Mouse (Mus musculus): ENCODE results near the gene Map3k1. TPM values are rescaled to one million over a fixed set of nuclear protein-coding genes. Genes with fewer than 3 reads are reported as not detected.
A peak's percentile ranks its signal among the peaks of the same experiment; 100 is the strongest.

Map3k1 gene
- polyA plus RNA-seq, 1 experiment from 2014 or later: 15.5 TPM

- 87% methylated on average over 15 of the region's 15 CpGs for WGBS
- no peak for ATAC-seq (ENCODE audit: insufficient number of reproducible peaks, low FRiP score, low TSS enrichment, low read depth)
- H3K9ac ChIP-seq (ENCODE audit: low read length): no peak overlapping the region
- no peak for DNase-seq (ENCODE audit: low spot score)
- no peaks in the 10 kb centered on the region for H3K36me3 ChIP-seq (ENCODE audit: control insufficient read depth, insufficient read depth, low read length)
- no peaks in the 10 kb centered on the region for H3K27me3 ChIP-seq (ENCODE audit: control insufficient read depth, insufficient read depth, low read length)
- H3K4me3 ChIP-seq (ENCODE audit: low read depth, low read length): no peak overlapping the region
- H3K27ac ChIP-seq (replicated peaks; ENCODE audit: low read depth, low read length): no peak overlapping the region
- no peaks in the 10 kb centered on the region for H3K9me3 ChIP-seq (ENCODE audit: control insufficient read depth, low read length)
- no peaks in the 10 kb centered on the region for H3K4me1 ChIP-seq (ENCODE audit: control insufficient read depth, insufficient read depth, low read length)
- no peak overlapping the region for H3K4me2 ChIP-seq (ENCODE audit: low read depth, severe bottlenecking)
Measured at GRCm38 (mm10) chr13:111818216-111818903, 9.6 kb upstream of the Map3k1 start.

- 92% methylated on average over 7 of the region's 7 CpGs for WGBS
- Histone ChIP-seq H3K4me1 (ENCODE audit: control insufficient read depth, insufficient read depth, low read length) (no peaks in the 10 kb centered on the region), H3K9ac (ENCODE audit: low read length) (no peak overlapping the region), H3K27me3 (ENCODE audit: control insufficient read depth, insufficient read depth, low read length) (no peaks in the 10 kb centered on the region), H3K27ac (replicated peaks; ENCODE audit: low read depth, low read length) (no peak overlapping the region), H3K4me2 (ENCODE audit: low read depth, severe bottlenecking) (no peak overlapping the region), H3K4me3 (ENCODE audit: low read depth, low read length) (no peak overlapping the region), H3K36me3 (ENCODE audit: control insufficient read depth, insufficient read depth, low read length) (no peaks in the 10 kb centered on the region), H3K9me3 (ENCODE audit: control insufficient read depth, low read length) (no peaks in the 10 kb centered on the region)
- DNase-seq (ENCODE audit: low spot score): no peak
- ATAC-seq (ENCODE audit: insufficient number of reproducible peaks, low FRiP score, low TSS enrichment, low read depth): no peak
Measured at GRCm38 (mm10) chr13:111817773-111818172, 9.0 kb upstream of the Map3k1 start.

GRCm38 (mm10) chr13:111816431-111816830 is 7.6 kb upstream of the Map3k1 start:
- Histone ChIP-seq H3K27me3 (ENCODE audit: control insufficient read depth, insufficient read depth, low read length) (no peaks in the 10 kb centered on the region), H3K4me3 (ENCODE audit: low read depth, low read length) (no peak overlapping the region), H3K36me3 (ENCODE audit: control insufficient read depth, insufficient read depth, low read length) (no peaks in the 10 kb centered on the region), H3K9me3 (ENCODE audit: control insufficient read depth, low read length) (no peaks in the 10 kb centered on the region), H3K4me1 (ENCODE audit: control insufficient read depth, insufficient read depth, low read length) (no peaks in the 10 kb centered on the region), H3K9ac (ENCODE audit: low read length) (no peak overlapping the region), H3K27ac (replicated peaks; ENCODE audit: low read depth, low read length) (no peak overlapping the region), H3K4me2 (ENCODE audit: low read depth, severe bottlenecking) (no peak overlapping the region)
- ATAC-seq (ENCODE audit: insufficient number of reproducible peaks, low FRiP score, low TSS enrichment, low read depth): no peak
- WGBS: 42% methylated on average over 3 of the region's 3 CpGs
- DNase-seq (ENCODE audit: low spot score): no peak

- H3K27me3 ChIP-seq (ENCODE audit: control insufficient read depth, insufficient read depth, low read length): no peaks in the 10 kb centered on the region
- H3K36me3 ChIP-seq (ENCODE audit: control insufficient read depth, insufficient read depth, low read length): no peaks in the 10 kb centered on the region
- no peak overlapping the region for H3K9ac ChIP-seq (ENCODE audit: low read length)
- no peak overlapping the region for H3K4me2 ChIP-seq (ENCODE audit: low read depth, severe bottlenecking)
- DNase-seq (ENCODE audit: low spot score) (no peak), ATAC-seq (ENCODE audit: insufficient number of reproducible peaks, low FRiP score, low TSS enrichment, low read depth) (no peak)
- H3K9me3 ChIP-seq (ENCODE audit: control insufficient read depth, low read length): no peaks in the 10 kb centered on the region
- no peak overlapping the region for H3K4me3 ChIP-seq (ENCODE audit: low read depth, low read length)
- H3K27ac ChIP-seq (replicated peaks; ENCODE audit: low read depth, low read length): no peak overlapping the region
- H3K4me1 ChIP-seq (ENCODE audit: control insufficient read depth, insufficient read depth, low read length): no peaks in the 10 kb centered on the region
- WGBS: 91% methylated on average over 4 of the region's 4 CpGs
Measured at GRCm38 (mm10) chr13:111815486-111815885, 6.7 kb upstream of the Map3k1 start.

- DNase-seq (ENCODE audit: low spot score): no peak
- Histone ChIP-seq H3K9ac (ENCODE audit: low read length) (no peak overlapping the region), H3K36me3 (ENCODE audit: control insufficient read depth, insufficient read depth, low read length) (no peaks in the 10 kb centered on the region), H3K27ac (replicated peaks; ENCODE audit: low read depth, low read length) (no peak overlapping the region), H3K27me3 (ENCODE audit: control insufficient read depth, insufficient read depth, low read length) (no peaks in the 10 kb centered on the region), H3K4me2 (ENCODE audit: low read depth, severe bottlenecking) (no peak overlapping the region), H3K9me3 (ENCODE audit: control insufficient read depth, low read length) (no peaks in the 10 kb centered on the region), H3K4me3 (ENCODE audit: low read depth, low read length) (no peak overlapping the region), H3K4me1 (ENCODE audit: control insufficient read depth, insufficient read depth, low read length) (no peaks in the 10 kb centered on the region)
- WGBS: 95% methylated on average over 7 of the region's 7 CpGs
- ATAC-seq (ENCODE audit: insufficient number of reproducible peaks, low FRiP score, low TSS enrichment, low read depth): no peak
Measured at GRCm38 (mm10) chr13:111815017-111815416, 6.2 kb upstream of the Map3k1 start.

GRCm38 (mm10) chr13:111812647-111813046 is 3.9 kb upstream of the Map3k1 start:
- H3K4me1 ChIP-seq (ENCODE audit: control insufficient read depth, insufficient read depth, low read length): peaks cover 3% of the 10 kb centered on the region; the same call in 1 of the 2 replicates
- H3K36me3 ChIP-seq (ENCODE audit: control insufficient read depth, insufficient read depth, low read length): no peaks in the 10 kb centered on the region
- H3K9ac ChIP-seq (ENCODE audit: low read length): no peak overlapping the region
- H3K4me3 ChIP-seq (ENCODE audit: low read depth, low read length): no peak overlapping the region
- WGBS: 86% methylated on average over 2 of the region's 2 CpGs
- H3K9me3 ChIP-seq (ENCODE audit: control insufficient read depth, low read length): no peaks in the 10 kb centered on the region
- no peak for ATAC-seq (ENCODE audit: insufficient number of reproducible peaks, low FRiP score, low TSS enrichment, low read depth)
- H3K4me2 ChIP-seq (ENCODE audit: low read depth, severe bottlenecking): no peak overlapping the region
- no peak for DNase-seq (ENCODE audit: low spot score)
- no peaks in the 10 kb centered on the region for H3K27me3 ChIP-seq (ENCODE audit: control insufficient read depth, insufficient read depth, low read length)
- no peak overlapping the region for H3K27ac ChIP-seq (replicated peaks; ENCODE audit: low read depth, low read length)

GRCm38 (mm10) chr13:111810998-111811628 is 2.3 kb upstream of the Map3k1 start:
- Histone ChIP-seq H3K27ac (replicated peaks; ENCODE audit: low read depth, low read length) (no peak overlapping the region), H3K9me3 (ENCODE audit: control insufficient read depth, low read length) (no peaks in the 10 kb centered on the region), H3K36me3 (ENCODE audit: control insufficient read depth, insufficient read depth, low read length) (no peaks in the 10 kb centered on the region), H3K27me3 (ENCODE audit: control insufficient read depth, insufficient read depth, low read length) (no peaks in the 10 kb centered on the region), H3K4me1 (ENCODE audit: control insufficient read depth, insufficient read depth, low read length) (peaks cover 5% of the 10 kb centered on the region), H3K9ac (ENCODE audit: low read length) (no peak overlapping the region), H3K4me3 (ENCODE audit: low read depth, low read length) (no peak overlapping the region), H3K4me2 (ENCODE audit: low read depth, severe bottlenecking) (no peak overlapping the region)
- ATAC-seq (ENCODE audit: insufficient number of reproducible peaks, low FRiP score, low TSS enrichment, low read depth): no peak
- WGBS: 79% methylated on average over 13 of the region's 13 CpGs
- no peak for DNase-seq (ENCODE audit: low spot score)

GRCm38 (mm10) chr13:111809466-111810228 is 854 bp upstream of the Map3k1 start:
- WGBS: under 1% methylated on average over 29 of the region's 29 CpGs
- Histone ChIP-seq H3K27ac (replicated peaks; ENCODE audit: low read depth, low read length) (peak overlapping the region; percentile 52; the same call in 1 of the 2 replicates), H3K9me3 (ENCODE audit: control insufficient read depth, low read length) (no peaks in the 10 kb centered on the region), H3K27me3 (ENCODE audit: control insufficient read depth, insufficient read depth, low read length) (no peaks in the 10 kb centered on the region), H3K9ac (ENCODE audit: low read length) (peak overlapping the region; percentile 94), H3K4me1 (ENCODE audit: control insufficient read depth, insufficient read depth, low read length) (peaks cover 5% of the 10 kb centered on the region), H3K36me3 (ENCODE audit: control insufficient read depth, insufficient read depth, low read length) (no peaks in the 10 kb centered on the region), H3K4me2 (ENCODE audit: low read depth, severe bottlenecking) (peak overlapping the region; percentile 94), H3K4me3 (ENCODE audit: low read depth, low read length) (peak overlapping the region; percentile 85)
- ATAC-seq (ENCODE audit: insufficient number of reproducible peaks, low FRiP score, low TSS enrichment, low read depth) (peak; percentile 63; the same call in 1 of the 2 replicates), DNase-seq (ENCODE audit: low spot score) (peak; percentile 70)

All from limb, embryonic 11.5 days (tissue).